Mouse (Mus musculus) left cerebral cortex, postnatal 36 days (tissue): ENCODE measurements at regions not wholly inside any gene's neighbourhood (a gene's known extent, or its start where the extent isn't known, plus 50 kb on each side); places are given as distances from the start of the nearest gene placed in this dataset.

Source experiments
- DNase-seq, 2 experiments: peaks; one replicate each; pipeline ENCODE4 v3.0.0; 2021 to 2022; ENCODE audit warnings: low spot score in 2 of 2, mixed read lengths in 1 of 2
- intact Hi-C: fragments of 180-260 bp; cut with DNase I; formaldehyde crosslinking; loops from one replicate; pipeline ENCODE4 v1.15.1; 2025

DNA sequence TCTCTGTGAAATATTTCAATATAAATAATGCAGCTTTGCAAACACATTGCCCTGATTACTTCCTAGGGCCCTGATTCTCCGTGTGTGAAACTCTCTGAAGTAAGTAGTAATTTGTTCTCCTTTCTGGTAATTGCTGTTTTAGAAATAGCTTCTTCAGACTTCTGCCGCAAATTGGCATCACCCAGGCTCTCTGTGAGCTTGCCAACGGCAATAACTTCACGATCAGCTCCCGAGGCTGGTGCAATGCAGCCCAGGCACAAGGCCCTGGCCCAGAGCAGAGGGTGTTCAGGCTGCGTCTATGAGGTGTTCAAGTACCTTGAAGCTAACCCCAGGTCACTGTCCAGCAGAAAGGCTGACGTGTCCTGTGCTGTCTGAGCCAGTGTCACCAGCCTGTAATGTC, 310.8 kb upstream of the Kcnab2 start:
- intact Hi-C loops = no loop called here
- peak in 1 of 2 experiments; percentile 33 for DNase-seq

DNA sequence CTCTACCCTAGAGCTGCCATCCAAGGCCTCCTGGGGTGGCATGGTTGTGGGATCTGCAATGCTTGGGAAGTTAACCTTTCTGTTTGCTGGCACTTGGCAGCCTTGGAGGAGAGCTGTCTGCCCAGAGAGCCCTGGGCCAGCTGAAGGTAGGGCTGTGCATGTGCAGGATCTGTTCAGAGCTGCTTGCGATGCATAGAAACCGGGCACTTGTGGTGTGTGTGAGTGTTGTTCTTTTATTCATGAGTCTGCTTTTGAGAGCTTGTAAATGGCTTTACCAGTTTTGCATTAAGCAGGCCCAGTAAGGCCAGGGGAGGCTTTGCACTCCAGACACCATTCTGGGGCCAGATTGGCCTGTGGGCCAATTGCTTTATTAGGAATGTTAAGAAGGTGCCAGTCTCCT, 307.3 kb upstream of the Kcnab2 start:
- no peak for DNase-seq
- intact Hi-C loops = no loop called here

GRCm38 (mm10) chr4:152779526-152779925, 301.9 kb upstream of the Kcnab2 start:
- peak; percentile 48 to 58 for DNase-seq
- intact Hi-C loops = no loop called here

DNA sequence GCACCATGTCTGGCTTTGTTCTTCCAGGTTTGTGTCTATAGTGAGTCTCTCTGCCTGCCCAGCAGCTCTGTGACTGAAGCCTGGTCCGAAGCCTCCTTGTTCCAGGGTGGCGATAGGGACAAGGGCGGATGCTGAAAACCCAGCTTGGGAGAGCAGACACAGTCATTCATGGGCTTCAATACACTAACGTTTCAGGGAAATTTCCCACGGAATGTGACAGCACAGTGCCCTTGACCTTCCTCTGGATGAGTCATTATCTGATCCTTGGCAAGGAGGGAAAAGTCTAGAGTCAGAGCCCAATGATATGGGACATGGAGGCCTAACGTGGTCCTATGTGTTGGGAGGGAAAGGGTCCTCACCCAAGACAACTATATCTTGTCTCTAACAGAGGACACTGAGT, 298.1 kb upstream of the Kcnab2 start:
- intact Hi-C loops = no loop called here
- no peak for DNase-seq

- intact Hi-C loops = no loop called here
- no peak for DNase-seq
Observed at GRCm38 (mm10) chr4:152771386-152771785, 293.7 kb upstream of the Kcnab2 start.

DNA sequence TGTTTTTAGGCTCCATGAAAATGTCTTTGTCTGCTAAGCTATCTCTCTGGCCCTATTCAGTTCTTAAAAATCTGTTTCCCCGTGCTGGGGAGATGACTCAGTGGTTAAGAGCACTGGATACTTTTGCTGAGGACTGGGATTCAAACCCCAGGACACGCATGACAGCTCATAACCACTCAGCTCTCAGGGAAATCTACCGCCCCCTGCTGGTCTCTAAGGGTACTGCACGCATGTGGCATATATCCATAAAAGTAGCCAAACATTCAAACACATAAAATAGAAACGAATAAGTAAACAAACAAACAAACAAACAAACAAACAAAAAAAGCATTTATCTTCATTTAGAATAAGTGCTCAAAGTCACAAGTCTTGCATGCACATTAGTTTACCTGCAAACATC, 289.7 kb upstream of the Kcnab2 start:
- intact Hi-C loops = no loop called here
- no peak for DNase-seq

DNA sequence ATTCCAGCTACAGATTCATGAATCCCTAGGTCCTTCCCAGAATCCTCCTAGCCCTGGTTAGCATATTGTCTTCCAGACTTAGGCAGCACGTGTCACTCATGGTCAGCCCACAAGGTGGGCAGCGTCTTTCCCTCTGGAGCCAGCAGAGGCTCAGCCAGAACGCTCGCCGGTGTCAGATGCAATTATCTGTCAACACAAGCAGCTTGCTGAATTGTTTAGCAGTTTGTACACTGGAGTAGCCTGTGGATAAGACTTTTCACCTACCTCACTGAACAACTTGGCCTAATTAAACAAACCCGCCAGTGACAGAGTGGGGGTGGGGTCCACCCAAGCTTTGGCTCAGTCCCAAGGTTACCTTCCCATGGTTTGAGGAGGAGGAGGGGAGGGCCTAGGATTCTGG, 285.4 kb upstream of the Kcnab2 start:
- DNase-seq = no peak
- intact Hi-C loops = no loop called here

GRCm38 (mm10) chr4:152762576-152762975, 284.9 kb upstream of the Kcnab2 start:
- no peak for DNase-seq
- intact Hi-C loops = no loop called here

DNA sequence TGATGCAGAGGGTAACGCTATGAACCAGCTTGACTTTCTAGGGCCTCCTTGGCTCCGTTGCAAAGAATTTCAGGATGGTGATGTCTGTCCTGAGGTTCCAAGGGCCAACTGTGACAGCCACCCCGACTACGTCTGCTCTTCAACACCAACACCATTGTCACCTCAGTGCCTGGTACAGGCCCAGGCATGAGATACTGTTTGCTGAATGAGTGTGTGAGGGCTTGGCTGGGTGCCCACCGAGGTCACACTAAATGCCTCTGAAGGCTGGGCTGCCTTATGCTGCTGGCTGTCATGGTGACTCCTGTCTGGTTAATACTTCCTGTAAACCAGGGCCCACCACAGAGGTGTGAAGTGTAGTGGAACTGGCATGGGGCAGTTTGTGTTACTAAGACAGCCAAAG, 279.5 kb upstream of the Kcnab2 start:
- no peak for DNase-seq
- intact Hi-C loops = no loop called here

- no peak for DNase-seq
- intact Hi-C loops = no loop called here
Observed at GRCm38 (mm10) chr4:152756535-152756934, 278.9 kb upstream of the Kcnab2 start.

GRCm38 (mm10) chr4:152755756-152756155, 278.1 kb upstream of the Kcnab2 start:
- DNase-seq = no peak
- intact Hi-C loops = no loop called here

DNA sequence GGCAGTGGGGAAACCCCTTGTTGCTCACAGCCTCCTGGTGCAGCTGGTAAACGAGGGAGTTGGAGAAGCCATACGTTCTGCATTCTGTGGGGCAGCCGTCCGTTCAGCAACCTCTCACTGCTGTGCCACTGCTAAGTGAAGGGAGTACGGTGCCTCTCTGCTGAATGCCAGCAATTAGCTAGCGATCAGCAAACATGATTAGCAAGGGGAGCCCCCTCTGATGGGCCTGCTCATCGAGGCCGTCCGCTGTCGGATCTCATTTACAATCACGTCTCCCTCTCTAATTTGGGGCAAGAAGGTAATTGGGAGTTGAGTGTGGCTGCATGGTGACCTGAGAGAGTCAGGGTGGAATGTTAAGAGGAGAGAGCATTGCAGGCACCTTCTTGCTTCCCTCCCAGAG, 266.7 kb upstream of the Kcnab2 start:
- DNase-seq = no peak
- intact Hi-C loops = no loop called here

GRCm38 (mm10) chr4:152733017-152733416, 255.3 kb upstream of the Kcnab2 start:
- intact Hi-C loops = loop anchor here (5.0 kb wide), 3 partner anchors 111 to 749 kb away; partner anchors contain the start of gene Ajap1
- DNase-seq = no peak

DNA sequence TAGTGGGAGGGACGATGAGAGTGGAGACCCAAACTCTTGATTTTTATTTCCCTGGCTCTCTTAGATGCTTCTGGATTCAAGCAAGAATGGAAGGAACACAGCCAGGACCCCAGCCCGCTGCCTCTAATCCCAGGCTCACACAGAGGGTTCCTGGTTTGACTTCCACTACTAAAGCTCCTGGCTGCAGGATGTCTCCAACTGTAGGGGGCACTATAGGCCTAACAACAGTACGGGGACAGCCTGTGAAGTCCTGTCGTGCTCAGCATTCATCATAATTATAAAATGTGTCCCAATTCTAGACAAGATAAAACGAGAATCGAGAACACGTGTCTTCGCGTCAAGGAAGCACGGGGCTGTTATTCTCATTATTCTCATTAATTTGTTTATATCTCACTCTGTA, 254.3 kb upstream of the Kcnab2 start:
- peak; percentile 49 to 52 for DNase-seq
- intact Hi-C loops = loop anchor here (5.0 kb wide), 3 partner anchors 110 to 750 kb away; partner anchors contain the start of gene Ajap1

- intact Hi-C loops = loop anchor here (5.0 kb wide), 3 partner anchors 109 to 751 kb away; partner anchors contain the start of gene Ajap1
- DNase-seq = no peak
Observed at GRCm38 (mm10) chr4:152731082-152731720, 253.5 kb upstream of the Kcnab2 start.

- intact Hi-C loops = no loop called here
- no peak for DNase-seq
Observed at GRCm38 (mm10) chr4:152729421-152729820, 251.8 kb upstream of the Kcnab2 start.

DNA sequence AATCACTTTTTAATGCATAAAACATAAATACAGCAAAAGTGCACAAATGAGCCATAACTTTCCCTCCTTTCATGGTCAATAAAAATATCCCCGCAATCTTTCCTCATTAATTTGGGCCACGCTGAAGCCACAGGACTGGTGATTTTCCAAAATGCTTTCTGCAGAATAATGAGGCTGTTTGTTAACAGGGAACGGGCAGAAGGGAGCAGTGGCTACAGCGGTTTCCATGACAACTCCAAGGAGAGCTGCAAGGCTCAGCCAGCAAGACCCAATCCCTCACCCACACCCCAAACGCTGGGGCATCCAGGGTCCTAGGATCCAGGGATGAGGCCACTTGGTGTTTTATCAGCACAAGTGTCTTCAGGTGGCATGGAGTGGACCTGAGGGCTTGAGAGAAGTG, 248.2 kb upstream of the Kcnab2 start:
- intact Hi-C loops = no loop called here
- no peak for DNase-seq

- DNase-seq = no peak
- intact Hi-C loops = no loop called here
Observed at GRCm38 (mm10) chr4:152725423-152725822, 247.8 kb upstream of the Kcnab2 start.

DNA sequence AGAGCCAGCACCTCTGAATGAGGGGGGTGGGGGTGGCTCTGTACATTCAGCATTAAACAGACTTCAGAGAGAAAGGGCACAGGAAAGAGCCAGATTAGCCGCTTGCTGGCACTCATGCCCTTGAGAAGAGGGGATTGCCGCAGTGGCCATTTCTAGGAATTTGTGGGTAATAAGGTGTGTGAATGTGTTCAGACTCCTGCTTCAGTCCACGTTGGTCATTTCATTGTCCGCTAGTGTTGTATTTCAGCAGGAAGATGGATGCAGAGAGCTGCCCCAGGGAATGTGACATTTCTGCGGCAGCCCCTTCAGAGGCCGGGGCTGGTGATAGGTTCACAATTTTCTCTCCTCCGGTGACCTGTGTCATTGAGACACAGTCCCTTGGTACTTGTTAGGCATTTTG, 247.1 kb upstream of the Kcnab2 start:
- no peak for DNase-seq
- intact Hi-C loops = no loop called here

DNA sequence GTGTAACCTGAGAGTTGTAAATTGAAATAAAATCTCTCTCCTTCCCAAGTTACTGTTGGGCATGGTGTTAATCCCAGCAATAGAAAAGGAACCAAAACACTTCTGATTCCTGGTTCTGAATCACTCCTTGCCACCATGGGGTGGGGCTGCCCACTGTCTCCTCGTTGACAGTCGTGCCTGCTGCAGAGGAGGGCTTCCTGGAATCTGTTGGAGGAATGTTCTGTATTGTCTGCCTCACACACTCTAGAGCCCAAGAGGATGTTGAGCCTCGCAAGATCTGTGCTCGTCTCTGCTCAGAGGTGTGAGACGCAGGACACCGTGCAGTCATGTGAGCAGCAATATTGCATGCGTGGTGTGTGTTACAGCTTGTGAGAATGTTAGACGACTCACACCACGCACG, 246.4 kb upstream of the Kcnab2 start:
- no peak for DNase-seq

GRCm38 (mm10) chr4:152720528-152720927, 242.9 kb upstream of the Kcnab2 start:
- no peak for DNase-seq
- intact Hi-C loops = no loop called here

More for the DNA sequence above, 246.4 kb upstream of the Kcnab2 start:
- intact Hi-C loops = no loop called here
